Mouse (Mus musculus): Measurements from ENCODE around the gene Dnajb13.
A peak's percentile ranks its signal among the peaks of the same experiment; 100 is the strongest.

The Dnajb13 gene

GRCm38 (mm10) chr7:100506494-100506893 lies 8.3 kb downstream of the Dnajb13 start:
- DNase-seq (ENCODE audit: low read depth): peak; percentile 21

- peak; percentile 50 for DNase-seq (ENCODE audit: low read depth)
These were observed 9.8 kb downstream of the Dnajb13 start for GRCm38 (mm10) chr7:100504740-100505487.

GRCm38 (mm10) chr7:100503076-100503475 lies 11.7 kb downstream of the Dnajb13 start:
- DNase-seq (ENCODE audit: low read depth): peak; percentile 67

GRCm38 (mm10) chr7:100502374-100502922 lies 12.3 kb downstream of the Dnajb13 start:
- DNase-seq (ENCODE audit: low read depth): no peak

GRCm38 (mm10) chr7:100501844-100502373 lies 12.9 kb downstream of the Dnajb13 start:
- peak; percentile 54 for DNase-seq (ENCODE audit: low read depth)

GRCm38 (mm10) chr7:100501027-100501843 lies 13.5 kb downstream of the Dnajb13 start:
- DNase-seq (ENCODE audit: low read depth): peak; percentile 46

- peak; percentile 31 for DNase-seq (ENCODE audit: low read depth)
These were observed 14.3 kb downstream of the Dnajb13 start for GRCm38 (mm10) chr7:100500276-100500977.

GRCm38 (mm10) chr7:100499465-100499864 lies 15.3 kb downstream of the Dnajb13 start:
- peak; percentile 18 for DNase-seq (ENCODE audit: low read depth)

GRCm38 (mm10) chr7:100497982-100498381 lies 16.8 kb downstream of the Dnajb13 start:
- peak; percentile 26 for DNase-seq (ENCODE audit: low read depth)

GRCm38 (mm10) chr7:100497402-100497801 lies 17.4 kb downstream of the Dnajb13 start:
- peak; percentile 21 for DNase-seq (ENCODE audit: low read depth)

GRCm38 (mm10) chr7:100496791-100497190 lies 18.0 kb downstream of the Dnajb13 start:
- DNase-seq (ENCODE audit: low read depth): peak; percentile 20

- DNase-seq (ENCODE audit: low read depth): no peak
These were observed 18.4 kb downstream of the Dnajb13 start for GRCm38 (mm10) chr7:100496371-100496770.

GRCm38 (mm10) chr7:100495581-100496251 lies 19.0 kb downstream of the Dnajb13 start:
- peak; percentile 96 for DNase-seq (ENCODE audit: low read depth)

GRCm38 (mm10) chr7:100495042-100495441 lies 19.7 kb downstream of the Dnajb13 start:
- no peak for DNase-seq (ENCODE audit: low read depth)

- peak; percentile 72 for DNase-seq (ENCODE audit: low read depth)
These were observed 20.3 kb downstream of the Dnajb13 start for GRCm38 (mm10) chr7:100494415-100494831.

- peak; percentile 85 for DNase-seq (ENCODE audit: low read depth)
These were observed 21.0 kb downstream of the Dnajb13 start for GRCm38 (mm10) chr7:100493484-100494414.

GRCm38 (mm10) chr7:100493117-100493483 lies 21.7 kb downstream of the Dnajb13 start, which contains the start of gene Ucp2:
Ucp2 (plus strand) TSS chr7:100493337.
- DNase-seq (ENCODE audit: low read depth): peak; percentile 97

- peak; percentile 67 for DNase-seq (ENCODE audit: low read depth)
These were observed 22.2 kb downstream of the Dnajb13 start for GRCm38 (mm10) chr7:100492391-100493116.

- no peak for DNase-seq (ENCODE audit: low read depth)
These were observed 26.2 kb downstream of the Dnajb13 start for GRCm38 (mm10) chr7:100488474-100489048.

Measured in induced T-regulatory cell, adult 2 months (primary cell).